Mouse (Mus musculus): Measurements from ENCODE around the gene Smpd4.

Smpd4 gene

DNA sequence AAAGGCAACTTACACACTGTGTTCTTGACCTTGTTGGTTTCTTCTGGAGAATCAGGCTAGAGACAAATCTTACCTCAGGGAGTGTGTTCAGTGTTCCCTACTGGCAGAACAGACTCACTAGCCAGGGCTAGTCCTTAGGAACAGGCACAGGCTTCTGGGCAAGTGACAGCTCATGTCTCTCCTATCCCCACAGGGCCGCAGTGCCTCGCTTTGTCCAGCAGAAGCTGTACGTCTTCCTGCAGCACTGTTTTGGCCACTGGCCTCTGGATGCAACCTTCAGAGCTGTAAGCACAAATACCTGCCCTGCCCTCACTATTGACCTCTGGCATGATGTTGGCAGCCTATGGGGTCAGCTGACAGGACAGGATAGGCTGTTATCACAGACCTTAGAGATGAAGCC is 19.9 kb downstream of the Smpd4 start:
- DNase-seq: no peak

DNA sequence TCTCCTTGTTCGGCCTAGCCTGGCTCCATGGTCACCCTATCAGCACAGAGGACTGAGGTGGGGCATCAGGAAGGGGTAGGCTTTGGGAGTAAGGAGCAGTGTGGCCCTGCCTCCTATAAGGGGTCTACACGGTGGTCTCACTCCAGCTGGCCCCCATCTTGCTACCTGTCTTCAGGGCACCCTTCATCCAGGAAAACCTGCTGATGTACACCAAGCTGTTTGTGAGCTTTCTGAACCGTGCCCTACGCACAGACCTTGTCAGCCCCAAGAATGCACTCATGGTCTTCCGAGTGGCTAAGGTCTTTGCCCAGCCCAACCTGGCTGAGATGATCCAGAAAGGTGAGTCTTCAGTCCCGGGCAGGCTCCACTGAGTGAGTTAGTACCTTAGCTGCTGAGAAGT is 20.8 kb downstream of the Smpd4 start:
- no peak for DNase-seq

DNA sequence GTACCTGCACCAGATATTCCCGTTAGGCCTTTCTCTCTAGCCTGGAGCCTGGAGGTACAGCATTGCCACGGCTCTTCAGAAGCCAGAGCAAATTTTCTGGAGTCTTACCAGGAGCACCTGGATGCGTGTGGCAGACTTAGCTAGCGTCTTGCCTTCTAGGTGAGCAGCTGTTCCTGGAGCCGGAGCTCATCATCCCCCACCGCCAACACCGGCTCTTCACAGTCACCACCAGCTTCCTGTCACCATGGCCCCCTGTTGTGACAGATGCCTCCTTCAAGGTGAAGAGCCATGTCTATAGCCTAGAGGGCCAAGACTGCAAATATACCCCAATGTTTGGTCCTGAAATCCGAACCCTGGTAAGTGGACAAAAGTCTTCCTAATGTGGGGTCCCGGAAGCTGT is 21.6 kb downstream of the Smpd4 start:
- DNase-seq: no peak

DNA sequence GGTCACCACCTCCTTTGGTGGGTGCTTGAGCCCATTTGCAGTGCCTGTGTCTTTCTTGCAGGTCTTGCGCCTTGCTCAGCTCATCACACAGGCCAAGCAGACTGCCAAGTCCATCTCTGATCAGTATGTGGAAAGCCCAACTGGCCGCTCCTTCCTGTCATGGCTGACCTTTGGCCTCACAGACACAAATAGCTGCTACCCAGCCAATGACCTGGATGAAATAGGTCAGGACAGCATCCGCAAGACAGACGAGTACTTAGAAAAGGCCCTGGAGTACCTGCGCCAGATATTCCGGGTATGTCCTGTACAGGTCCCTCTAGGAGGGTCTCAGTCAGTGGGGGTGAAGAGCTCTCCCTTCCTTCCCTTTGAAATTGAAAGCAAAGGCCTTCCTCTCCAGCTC is 22.1 kb downstream of the Smpd4 start:
- no peak for DNase-seq

DNA sequence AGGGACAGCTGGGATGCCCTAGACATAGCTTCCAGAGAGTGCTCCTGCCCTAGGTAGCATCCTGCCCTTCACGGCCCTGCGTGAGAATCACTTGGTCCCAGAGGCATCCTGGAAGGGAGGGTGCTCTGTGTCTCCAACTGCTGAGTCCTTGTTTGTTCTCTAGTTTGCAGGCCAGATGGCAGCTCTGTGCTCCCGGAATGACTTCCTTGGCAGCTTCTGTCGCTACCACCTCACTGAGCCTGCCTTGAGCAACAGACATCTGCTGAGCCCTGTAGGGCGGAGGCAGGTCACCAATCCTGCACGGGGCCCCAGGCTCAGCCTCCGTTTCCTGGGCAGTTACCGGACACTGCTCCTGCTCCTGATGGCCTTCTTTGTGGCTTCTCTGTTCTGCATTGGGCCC is 23.2 kb downstream of the Smpd4 start:
- DNase-seq: no peak

DNA sequence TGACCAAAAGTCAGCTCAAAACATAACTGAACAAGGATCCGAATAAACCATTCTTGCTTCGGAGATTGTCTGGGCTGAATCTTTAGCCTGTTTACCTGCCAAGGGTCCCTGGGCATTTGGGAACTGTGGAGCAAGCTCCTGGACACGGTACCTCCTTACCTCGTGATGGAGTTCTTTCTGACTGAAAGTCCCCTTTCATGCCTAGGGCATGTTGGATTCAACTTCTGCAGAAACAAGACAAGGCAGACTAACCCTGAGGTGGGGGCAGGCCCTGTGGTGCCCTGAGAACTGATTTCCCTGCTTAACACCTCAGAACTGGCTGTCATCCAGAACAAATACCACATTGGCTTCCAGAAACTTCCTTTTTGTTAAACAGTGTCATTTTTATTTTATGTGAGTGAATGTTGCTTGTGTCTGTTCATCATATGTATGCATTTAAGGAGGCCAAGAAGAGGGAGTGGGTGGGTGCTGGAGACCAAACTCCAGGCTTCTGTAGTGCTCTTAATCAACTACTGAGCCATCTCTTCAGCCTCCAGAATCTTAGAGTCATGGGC is 24.4 kb downstream of the Smpd4 start:
- DNase-seq: no peak

DNA sequence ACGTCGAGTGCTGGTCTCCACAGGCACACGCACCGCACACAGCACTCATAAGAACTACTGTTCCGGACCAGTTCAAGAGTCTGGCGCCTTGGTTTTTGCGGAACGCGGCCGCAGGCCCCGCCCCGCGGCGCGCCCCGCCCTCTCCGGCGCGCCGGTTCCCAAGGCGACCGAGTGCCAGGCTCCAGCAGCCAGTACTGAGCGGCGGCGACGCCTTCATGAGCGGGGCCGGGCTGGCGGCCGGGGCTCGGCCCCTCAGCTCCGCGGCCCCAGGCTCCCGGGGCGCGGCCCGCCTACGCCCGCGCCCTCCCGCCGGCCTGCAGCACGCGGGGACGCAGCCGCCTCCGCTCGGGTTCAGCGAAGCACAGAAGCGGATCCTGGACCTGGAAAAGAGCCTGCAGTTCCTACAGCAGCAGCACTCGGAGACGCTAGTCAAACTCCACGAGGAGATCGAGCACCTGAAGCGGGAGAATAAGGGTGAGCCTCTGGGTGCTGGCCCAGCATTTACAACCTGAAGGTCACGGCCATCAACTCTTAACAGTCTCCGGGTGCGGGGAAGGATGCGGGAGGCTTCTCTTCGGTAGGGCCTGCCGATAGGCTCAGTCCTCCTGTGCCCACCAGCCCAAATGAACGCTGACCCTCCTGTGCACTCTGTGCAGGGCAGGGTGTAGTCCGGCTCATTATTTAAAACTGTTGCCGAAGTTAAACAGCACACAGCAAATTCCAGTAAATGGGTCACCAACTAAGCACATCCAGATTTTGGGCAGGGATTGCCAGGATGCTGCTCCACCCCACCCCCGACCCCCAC is 27.4 kb downstream of the Smpd4 start, which contains the start of gene Ccdc74a:
TSS of gene Ccdc74a (plus strand) at position 161 of the 805 bp plus-strand sequence.
- DNase-seq: peak; percentile 77

DNA sequence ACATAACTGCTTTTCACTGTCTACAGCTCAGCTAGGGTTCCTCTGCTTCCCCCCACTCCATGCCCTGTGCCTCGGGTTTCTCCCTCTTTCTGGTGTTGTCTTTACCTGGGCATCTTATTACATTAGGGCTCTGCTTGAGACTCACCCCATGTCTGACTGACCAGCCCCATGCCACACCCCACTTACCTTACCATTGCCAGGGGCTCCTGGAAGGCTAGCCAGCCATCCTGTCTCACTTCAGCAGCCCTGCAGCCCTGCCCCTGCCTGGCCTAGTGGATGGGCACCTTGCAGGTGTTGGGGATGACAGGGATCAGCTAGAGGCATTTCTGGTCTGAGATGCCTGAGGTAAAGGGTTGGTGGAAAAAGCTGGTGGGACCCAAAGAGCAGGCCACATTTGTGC is 28.0 kb downstream of the Smpd4 start:
- no peak for DNase-seq

DNA sequence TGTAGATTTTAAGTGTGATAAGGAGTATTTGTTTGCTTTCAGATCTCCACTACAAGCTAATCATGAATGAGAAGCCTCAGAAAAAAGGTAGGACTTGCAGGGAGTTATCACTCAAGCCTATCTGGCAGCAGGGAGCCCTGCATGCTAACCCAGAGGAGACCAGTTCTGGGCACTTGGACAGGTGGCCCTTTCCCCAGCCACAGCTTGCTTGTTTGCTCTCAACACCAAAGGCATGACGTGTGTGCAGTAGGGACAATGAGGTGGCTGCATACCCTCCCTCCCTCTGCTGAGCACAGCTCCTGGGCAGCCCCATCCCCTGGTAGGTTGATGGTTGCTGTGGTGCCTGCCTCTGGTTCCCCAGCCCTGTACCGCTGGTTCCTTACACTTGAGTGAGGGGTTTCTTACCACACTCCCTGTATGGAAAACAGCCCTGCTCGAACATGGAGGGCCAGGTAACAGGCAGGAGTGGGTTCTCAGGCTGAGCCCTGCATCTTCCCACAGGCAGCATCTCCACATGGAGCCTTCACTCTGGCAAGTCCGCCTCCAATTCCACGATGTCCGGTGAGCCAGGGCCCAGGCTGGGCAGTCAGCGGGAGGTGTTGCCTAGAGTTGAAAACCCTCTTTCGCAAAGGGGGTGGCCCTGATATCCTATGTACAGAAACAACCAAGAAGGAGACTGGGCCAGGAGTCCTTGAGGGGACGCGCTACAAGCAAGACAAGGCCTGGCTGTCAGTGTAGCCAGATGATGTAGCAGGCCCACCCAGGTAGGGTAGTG is 28.6 kb downstream of the Smpd4 start:
- no peak for DNase-seq

DNA sequence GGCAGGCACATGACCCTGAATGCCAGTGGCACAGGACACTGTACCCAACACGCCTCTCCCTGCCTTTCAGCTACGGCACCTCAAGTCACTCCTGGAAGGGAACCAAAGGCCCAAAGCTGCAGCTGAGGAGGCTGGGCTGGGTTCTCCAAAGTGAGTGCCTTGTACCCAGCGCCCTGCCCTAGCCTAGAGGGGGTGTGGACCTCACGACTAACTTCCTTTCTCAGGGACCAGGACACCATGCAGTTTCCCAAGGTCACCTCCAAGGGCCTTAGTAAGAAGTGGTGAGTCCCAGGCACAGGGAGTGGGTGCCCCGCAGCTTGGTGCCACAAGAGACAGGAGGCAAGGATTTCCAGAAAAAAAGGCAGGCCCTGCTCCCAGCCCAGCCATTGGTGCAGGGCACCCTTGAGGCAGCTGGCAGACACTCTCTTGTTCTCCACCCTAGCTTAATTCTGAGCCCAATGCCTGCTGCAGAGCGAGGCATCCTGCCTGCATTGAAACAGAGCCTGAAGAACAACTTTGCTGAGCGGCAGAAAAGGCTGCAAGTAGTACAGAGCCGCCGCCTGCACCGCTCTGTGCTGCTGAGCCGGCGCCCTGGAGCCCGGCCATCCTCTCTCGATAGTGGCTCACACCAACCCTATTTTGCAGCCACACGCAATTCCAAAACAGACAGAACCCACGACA is 30.9 kb downstream of the Smpd4 start:
- no peak for DNase-seq

DNA sequence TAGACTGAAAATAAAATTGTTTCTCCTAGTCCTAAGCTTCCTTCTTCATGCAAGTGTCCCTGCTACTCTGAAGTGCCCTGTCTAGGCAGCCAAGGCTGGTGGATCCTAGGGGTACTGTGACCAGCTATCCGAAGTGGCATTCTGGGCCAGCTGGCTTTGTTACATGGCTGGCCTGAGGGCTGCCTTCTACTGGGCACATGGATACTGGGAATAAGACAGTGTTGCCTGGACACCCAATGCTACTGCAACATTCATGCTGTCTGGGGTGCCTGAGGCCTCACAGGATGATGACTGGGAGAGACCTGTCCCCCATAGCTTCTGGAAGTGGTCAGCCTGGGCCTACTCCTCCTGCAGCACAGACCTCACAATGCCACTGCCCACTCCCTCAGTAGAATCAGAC is 31.6 kb downstream of the Smpd4 start:
- no peak for DNase-seq

DNA sequence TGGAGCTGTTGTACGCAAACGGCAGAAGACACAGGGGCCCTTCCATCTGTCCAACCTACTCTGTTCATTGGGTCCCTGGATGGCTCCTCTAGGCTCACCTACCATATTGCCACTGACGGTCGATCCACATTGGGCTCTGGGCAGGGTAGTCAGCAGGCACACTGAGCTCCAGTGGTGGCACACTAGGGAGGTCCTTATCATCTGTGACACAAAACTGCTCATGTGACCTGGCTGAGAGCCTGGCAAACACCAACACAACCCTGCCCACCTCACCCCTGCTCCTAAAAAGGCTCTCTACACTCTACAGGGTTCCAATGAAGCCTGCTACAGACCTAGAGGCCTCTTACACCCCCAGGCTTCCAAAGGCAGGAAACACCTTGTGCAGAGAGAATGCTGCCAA is 33.5 kb downstream of the Smpd4 start:
- no peak for DNase-seq

DNA sequence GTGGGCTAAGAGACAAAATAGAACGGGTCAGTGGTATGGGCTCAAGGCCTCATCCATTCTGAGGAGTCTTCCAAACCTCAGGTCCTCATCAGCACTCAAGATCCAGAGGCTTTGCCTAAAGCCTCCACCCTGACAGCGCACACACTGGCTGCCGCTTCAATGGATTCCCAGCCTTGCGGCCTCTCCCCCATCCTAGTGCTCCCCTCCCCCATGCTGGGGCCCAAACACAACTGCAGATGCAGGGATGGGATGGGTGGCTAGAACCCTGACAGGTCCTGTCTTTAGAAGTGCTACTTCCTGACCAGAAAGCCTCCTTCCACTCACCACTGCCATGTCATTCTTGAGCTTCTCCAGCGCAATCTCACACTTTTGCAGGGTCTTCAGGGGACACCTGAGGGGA is 34.4 kb downstream of the Smpd4 start:
- no peak for DNase-seq

DNA sequence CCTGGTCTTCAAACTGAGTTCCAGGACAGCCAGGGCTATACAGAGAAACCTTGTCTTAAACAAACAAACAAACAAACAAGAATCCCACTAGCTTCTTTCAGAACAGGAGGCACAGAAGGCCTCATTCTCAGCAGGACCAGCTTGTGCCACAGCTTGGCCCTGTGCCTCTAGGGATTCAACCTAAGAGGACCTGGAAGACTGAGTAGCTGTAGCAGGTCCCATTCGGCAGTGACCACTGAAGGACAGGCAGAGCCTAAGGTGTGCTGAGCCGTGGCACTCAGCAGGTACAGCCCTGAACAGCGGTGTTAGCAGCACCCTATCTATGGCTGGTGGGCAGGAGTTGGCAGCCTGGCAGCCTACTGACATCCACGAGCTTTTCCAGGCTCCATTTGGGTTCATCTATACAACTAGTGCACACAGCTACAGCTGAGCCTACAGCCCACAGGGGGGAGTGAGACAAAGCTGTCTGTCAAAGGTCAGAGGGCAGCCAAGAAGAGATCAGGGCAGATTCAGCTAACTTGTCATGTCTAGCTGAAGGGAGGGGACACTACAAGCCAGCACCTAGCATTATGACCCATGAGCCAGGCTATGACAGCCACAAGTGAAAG is 35.1 kb downstream of the Smpd4 start:
- DNase-seq: no peak

DNA sequence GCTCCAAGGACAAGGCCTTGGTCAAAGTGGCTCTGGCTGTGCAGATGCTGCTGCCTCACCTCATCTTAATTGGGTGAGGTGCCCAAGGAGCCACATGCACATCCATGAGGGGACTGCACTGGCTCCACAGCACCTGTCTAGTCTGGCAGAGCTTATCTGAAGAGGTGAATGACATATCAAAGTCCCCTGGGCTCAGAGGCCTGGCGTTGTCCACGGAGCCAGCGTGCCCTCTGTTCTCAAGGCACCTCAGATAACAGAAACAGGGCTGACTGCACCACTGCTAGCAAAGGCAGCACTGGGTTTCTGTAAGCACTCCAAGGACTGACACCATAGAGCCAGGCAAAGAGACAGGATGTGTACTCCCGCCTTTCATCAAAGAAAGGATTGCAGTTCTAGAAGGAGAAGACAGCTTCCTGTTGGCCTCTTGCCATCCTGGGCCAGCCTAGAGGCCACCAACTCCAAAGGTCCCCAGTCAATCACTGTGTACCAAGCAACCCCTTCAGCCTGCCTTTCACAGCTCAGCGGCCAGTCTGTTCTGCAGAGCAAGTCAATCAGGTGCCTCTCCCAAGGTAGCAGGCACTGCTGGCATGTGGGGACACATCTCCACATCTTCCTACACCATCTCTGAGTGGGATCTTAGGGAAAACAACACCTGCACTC is 37.2 kb downstream of the Smpd4 start:
- no peak for DNase-seq

DNA sequence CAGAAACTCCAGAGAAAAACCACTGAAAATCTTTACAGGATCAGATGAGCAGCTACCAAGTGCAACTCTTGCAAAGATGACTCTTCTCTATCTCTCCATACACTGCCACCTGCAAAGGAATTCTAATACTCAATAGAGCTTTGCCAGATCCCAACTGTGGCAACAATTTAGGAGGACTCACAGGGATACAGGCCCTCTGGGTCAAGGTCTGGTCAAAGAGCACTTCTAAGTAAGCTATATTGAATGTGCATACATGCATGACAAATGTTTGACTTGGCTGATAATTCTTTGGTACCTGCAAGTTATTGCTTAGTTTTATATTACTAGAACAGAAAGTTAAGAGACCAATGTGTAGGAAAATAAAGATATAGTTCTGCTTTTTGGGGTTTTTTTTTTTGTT is 46.4 kb downstream of the Smpd4 start:
- DNase-seq: no peak

DNA sequence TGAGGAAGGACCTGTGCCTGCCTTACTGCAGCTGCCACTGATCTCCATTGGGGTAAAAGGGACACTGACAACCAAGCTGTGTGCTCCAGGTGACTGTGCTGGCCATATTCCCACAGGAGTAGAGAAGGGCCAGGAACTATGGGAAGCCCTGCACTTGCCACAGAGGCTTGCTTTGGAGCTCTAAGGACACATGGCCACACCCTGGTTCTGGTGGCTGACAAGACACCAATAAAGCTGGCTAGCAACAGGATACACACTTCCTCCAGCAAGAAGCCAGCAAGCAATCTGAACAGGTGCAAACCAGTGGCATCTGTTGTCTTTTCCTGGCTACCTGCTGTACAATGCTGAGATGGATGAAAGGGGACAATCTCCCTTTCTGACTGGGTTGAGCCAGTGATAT is 50.7 kb downstream of the Smpd4 start:
- DNase-seq: no peak
